Mouse (Mus musculus) CH12.LX (cell line): ENCODE results near the gene Gm10031. TPM values are rescaled to one million over a fixed set of nuclear protein-coding genes. Genes with fewer than 3 reads are reported as not detected.

Experiments used
- DNase-seq: peaks from one replicate; pipeline ENCODE4 v3.0.0-alpha.2; 2013; ENCODE audit errors: extremely low read depth
- H3K27ac ChIP-seq: 2 replicates; pipeline ENCODE4 v1.5.1; 2012; ENCODE audit warnings: low read depth, mild to moderate bottlenecking, control low read depth, moderate library complexity; ENCODE audit not compliant: insufficient read depth
- H3K27me3 ChIP-seq: replicated peaks from 2 replicates; pipeline ENCODE3; 2012; ENCODE audit warnings: inconsistent platforms
- H3K36me3 ChIP-seq, 2 experiments: replicated peaks in 1 of 2; 2 replicates each; pipeline versions ENCODE3 to v1.6.1; 2012; ENCODE audit warnings: inconsistent platforms in 1 of 2, low read length in 1 of 2, mild to moderate bottlenecking in 1 of 2, mixed read lengths in 1 of 2, moderate library complexity in 1 of 2; ENCODE audit not compliant: control insufficient read depth in 1 of 2, insufficient read depth in 1 of 2
- H3K4me1 ChIP-seq, 2 experiments: 2 replicates each; pipeline ENCODE4 v1.6.1; 2012; ENCODE audit warnings: inconsistent platforms in 1 of 2, moderate library complexity in 1 of 2; ENCODE audit not compliant: insufficient read depth in 2 of 2, control insufficient read depth in 1 of 2
- H3K4me2 ChIP-seq: 2 replicates; pipeline ENCODE4 v1.6.1; 2012; ENCODE audit warnings: low read depth, mild to moderate bottlenecking, control low read depth; ENCODE audit not compliant: poor library complexity, insufficient read depth, severe bottlenecking
- H3K4me3 ChIP-seq, 3 experiments: fragments of 150-350 bp in 1 of 3; sonication (generic) in 1 of 3; replicated peaks in 1 of 3; 2 replicates each; pipeline versions ENCODE3 to v1.5.1; 2011 to 2012; ENCODE audit warnings: low read depth in 2 of 3, low read length in 2 of 3, mild to moderate bottlenecking in 2 of 3, moderate library complexity in 2 of 3, control low read depth in 1 of 3, improper control_type of control experiment in 1 of 3, inconsistent platforms in 1 of 3, mixed read lengths in 1 of 3; ENCODE audit not compliant: poor library complexity in 1 of 3
- H3K79me2 ChIP-seq: replicated peaks from 2 replicates; pipeline ENCODE4 v1.6.1; 2012; ENCODE audit warnings: mild to moderate bottlenecking, moderate library complexity; ENCODE audit not compliant: control insufficient read depth, poor library complexity, insufficient read depth, severe bottlenecking; ENCODE audit errors: extremely low read depth
- H3K9ac ChIP-seq: 2 replicates; pipeline ENCODE4 v1.6.1; 2012; ENCODE audit warnings: low read depth, mild to moderate bottlenecking, control low read depth, moderate library complexity; ENCODE audit not compliant: insufficient read depth
- H3K9me3 ChIP-seq: replicated peaks from 2 replicates; pipeline ENCODE3; 2012; ENCODE audit warnings: low read length, inconsistent platforms, mixed read lengths
- CTCF ChIP-seq, 2 experiments: IDR thresholded peaks in 1 of 2; conservative IDR thresholded peaks in 1 of 2; 2 replicates each; pipeline ENCODE4 v1.5.1; 2011 to 2012; ENCODE audit warnings: low read depth in 2 of 2, low read length in 2 of 2, improper control_type of control experiment in 1 of 2, inconsistent platforms in 1 of 2, mild to moderate bottlenecking in 1 of 2, moderate library complexity in 1 of 2
- ELF1 ChIP-seq: IDR thresholded peaks from 2 replicates; pipeline ENCODE4 v1.6.1; 2014; ENCODE audit warnings: low read depth, mild to moderate bottlenecking, inconsistent platforms, low read length, improper control_type of control experiment
- ETS1 ChIP-seq: conservative IDR thresholded peaks from 2 replicates; pipeline ENCODE4 v1.6.1; 2012; ENCODE audit warnings: low read depth, mild to moderate bottlenecking, inconsistent platforms, low read length, improper control_type of control experiment, moderate library complexity
- HCFC1 ChIP-seq: IDR thresholded peaks from 2 replicates; pipeline ENCODE4 v1.6.1; 2012; ENCODE audit warnings: low read depth, mild to moderate bottlenecking, inconsistent platforms, low read length, improper control_type of control experiment
- MAX ChIP-seq: IDR thresholded peaks from 2 replicates; pipeline ENCODE4 v1.6.1; 2011; ENCODE audit warnings: low read length, improper control_type of control experiment
- MAZ ChIP-seq: IDR thresholded peaks from 2 replicates; pipeline ENCODE4 v1.6.1; 2012; ENCODE audit warnings: low read depth, mild to moderate bottlenecking, inconsistent platforms, low read length, improper control_type of control experiment, moderate library complexity
- MEF2A ChIP-seq: IDR thresholded peaks from 2 replicates; pipeline ENCODE4 v1.6.1; 2014; ENCODE audit warnings: low read depth, mild to moderate bottlenecking, inconsistent platforms, low read length, improper control_type of control experiment, borderline replicate concordance
- MXI1 ChIP-seq: IDR thresholded peaks from 2 replicates; pipeline ENCODE4 v1.6.1; 2011; ENCODE audit warnings: mild to moderate bottlenecking, low read depth, low read length, improper control_type of control experiment
- NELFE ChIP-seq: IDR thresholded peaks from 2 replicates; pipeline ENCODE4 v1.6.1; 2011; ENCODE audit warnings: low read depth, low read length, improper control_type of control experiment
- NRF1 ChIP-seq: IDR thresholded peaks from 2 replicates; pipeline ENCODE4 v1.6.1; 2014; ENCODE audit warnings: low read depth, mild to moderate bottlenecking, inconsistent platforms, low read length, improper control_type of control experiment, moderate library complexity
- POLR2A ChIP-seq: IDR thresholded peaks from 2 replicates; pipeline ENCODE4 v1.6.1; 2011; ENCODE audit warnings: low read depth, mild to moderate bottlenecking, improper control_type of control experiment, low read length
- SMC3 ChIP-seq: IDR thresholded peaks from 2 replicates; pipeline ENCODE4 v1.6.1; 2011; ENCODE audit warnings: low read depth, low read length, improper control_type of control experiment
- TBP ChIP-seq: conservative IDR thresholded peaks from 2 replicates; pipeline ENCODE4 v1.6.1; 2011; ENCODE audit warnings: low read depth, low read length, improper control_type of control experiment
- TCF12 ChIP-seq: IDR thresholded peaks from 2 replicates; pipeline ENCODE4 v1.6.1; 2014; ENCODE audit warnings: low read depth, mild to moderate bottlenecking, inconsistent platforms, low read length, improper control_type of control experiment
- UBTF ChIP-seq: IDR thresholded peaks from 2 replicates; pipeline ENCODE4 v1.6.1; 2012; ENCODE audit warnings: low read depth, mild to moderate bottlenecking, inconsistent platforms, low read length, improper control_type of control experiment, moderate library complexity
- USF1 ChIP-seq: IDR thresholded peaks from 2 replicates; pipeline ENCODE4 v1.6.1; 2014; ENCODE audit warnings: low read depth, mild to moderate bottlenecking, inconsistent platforms, low read length, improper control_type of control experiment
- ZKSCAN1 ChIP-seq: IDR thresholded peaks from 2 replicates; pipeline ENCODE4 v1.6.1; 2012; ENCODE audit warnings: low read depth, inconsistent platforms, low read length, improper control_type of control experiment, borderline replicate concordance
- ZMIZ1 ChIP-seq: IDR thresholded peaks from 2 replicates; pipeline ENCODE4 v1.6.1; 2012; ENCODE audit warnings: low read depth, mild to moderate bottlenecking, inconsistent platforms, low read length, improper control_type of control experiment
- dilution Hi-C: fragments of 300-500 bp; cut with MboI; formaldehyde crosslinking; loops from 2 replicates; pipeline ENCODE4 v1.14.3; 2020; ENCODE audit warnings: low sequenced_read_pairs; ENCODE audit not compliant: extremely low pct_unique_long_range_greater_than_20kb, extremely low pct_ligation_motif_present
- in situ Hi-C: fragments of 300-500 bp; cut with MboI; formaldehyde crosslinking; loops from 3 replicates; pipeline ENCODE4 v1.14.3; 2019; ENCODE audit warnings: low sequenced_read_pairs, low pct_ligation_motif_present, low pct_unique_long_range_greater_than_20kb, mixed read lengths
- polyA plus RNA-seq: library from polyadenylated mRNA; unstranded; fragments of >175 nt; gene quantifications from 2 replicates; pipeline ENCODE4 v1.2.1, GENCODE M21; 2012; ENCODE audit warnings: low read depth; ENCODE audit not compliant: insufficient read length
- total RNA-seq, 2 experiments: library from RNA; depleted of rRNA; stranded (reverse); fragments of 300-350 nt in 1 of 2; fragments of >200 nt in 1 of 2; gene quantifications; 2 replicates each; pipeline ENCODE4 v1.2.3; 2012 to 2014

Gm10031 gene
- total and polyA plus RNA-seq, 3 experiments, result 15.2 to 44.8 (median 22.8) TPM

DNA sequence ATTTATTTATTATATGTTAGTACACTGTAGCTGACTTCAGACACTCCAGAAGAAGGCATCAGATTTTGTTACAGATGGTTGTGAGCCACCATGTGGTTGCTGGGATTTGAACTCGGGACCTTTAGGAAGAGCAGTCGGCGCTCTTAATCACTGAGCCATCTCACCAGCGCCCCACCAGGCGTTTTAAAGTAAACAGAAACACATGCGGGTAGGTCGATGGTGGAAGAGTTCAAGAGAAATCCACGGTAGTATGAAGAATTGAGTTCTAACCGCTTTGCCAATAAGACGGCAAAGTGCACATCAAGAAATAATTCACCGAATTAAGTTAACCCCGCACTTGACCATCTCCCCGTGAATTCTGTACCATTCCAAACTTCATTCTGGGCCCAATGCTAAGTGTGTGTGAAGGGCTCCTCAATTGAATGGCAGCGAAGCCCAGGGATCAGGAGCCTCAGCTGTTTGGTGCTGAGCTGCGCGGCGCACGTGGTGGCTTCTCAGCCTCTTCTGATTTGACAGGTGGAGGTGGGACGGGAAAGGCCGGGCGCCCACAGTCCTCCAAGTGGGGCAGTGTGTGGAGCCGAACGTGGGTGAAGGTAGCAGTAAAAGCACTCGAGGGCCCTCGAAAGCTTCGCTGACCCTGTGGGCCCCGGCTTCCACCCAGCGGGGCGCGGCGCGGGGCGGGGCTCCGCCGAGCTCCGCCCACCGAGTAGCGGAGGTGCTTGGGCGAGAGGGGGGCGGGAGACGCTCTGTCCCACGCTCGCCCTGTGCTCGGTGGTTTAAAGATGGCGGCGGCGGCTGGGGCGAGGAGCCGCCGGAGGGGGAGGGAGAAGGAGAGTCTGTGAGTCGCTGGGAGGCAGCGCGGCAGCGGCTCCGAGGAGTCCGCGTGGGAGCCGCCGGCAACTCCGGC, 34.5 kb downstream of the Gm10031 start, which contains the start of gene Abl2:
Gene Abl2 (plus strand): TSS at position 763 of the 907 bp plus-strand sequence.
- no peak for TF ChIP-seq SMC3
- TF ChIP-seq MAZ, result peak; percentile 83; the same call in 1 of the 2 replicates
- TF ChIP-seq CTCF (conservative IDR thresholded peaks at IDR 0.05 in 1 of 2, IDR thresholded peaks at IDR 0.05 in 1 of 2; ENCODE audit: low read depth in 2 of 2, low read length in 2 of 2), result no peak
- TF ChIP-seq TBP, result 0 out of 2 replicates have a peak, but pooled peaks have one; percentile 57
- TF ChIP-seq HCFC1, result peak; percentile 71
- TF ChIP-seq ZMIZ1, result peak; percentile 92
- peak; percentile 32 for TF ChIP-seq ELF1
- TF ChIP-seq ZKSCAN1, result no peak
- TF ChIP-seq USF1, result no peak
- 0 out of 2 replicates have a peak, but pooled peaks have one; percentile 34 for TF ChIP-seq MAX
- TF ChIP-seq NRF1, result no peak; the same call in none of the 2 replicates
- no peak for TF ChIP-seq ETS1
- TF ChIP-seq MXI1, result peak; percentile 45; the same call in 1 of the 2 replicates
- peak; percentile 84 for TF ChIP-seq NELFE
- peak; percentile 94 for TF ChIP-seq TCF12
- TF ChIP-seq MEF2A, result peak; percentile 36; the same call in 1 of the 2 replicates
- peak; percentile 90 for TF ChIP-seq POLR2A
- TF ChIP-seq UBTF, result 0 out of 2 replicates have a peak, but pooled peaks have one; percentile 63
- peaks cover 0 to 8% of the 10 kb centered on the region in 2 experiments for H3K36me3 ChIP-seq
- H3K4me3 ChIP-seq, result peak within 1 kb of the TSS; percentile 77 to 96 (median 90)
- H3K9me3 ChIP-seq, result no peaks in the 10 kb centered on the region
- H3K79me2 ChIP-seq, result peaks cover 28% of the 10 kb centered on the region
- H3K27ac ChIP-seq, result no peak within 1 kb of the TSS
- peak within 1 kb of the TSS; percentile 95 for H3K9ac ChIP-seq
- in situ Hi-C loops (no loop called here), dilution Hi-C loops (no loop called here)
- peak within 1 kb of the TSS; percentile 97 for H3K4me2 ChIP-seq
- no peaks in the 10 kb centered on the region for H3K27me3 ChIP-seq
- peak; percentile 83 for DNase-seq
- peaks cover 0 to 18% of the 10 kb centered on the region in 2 experiments; a peak in 2 of 4 replicates for H3K4me1 ChIP-seq
